ENCODE assay signal across 22 mouse cellular contexts in the genomic region with DNA sequence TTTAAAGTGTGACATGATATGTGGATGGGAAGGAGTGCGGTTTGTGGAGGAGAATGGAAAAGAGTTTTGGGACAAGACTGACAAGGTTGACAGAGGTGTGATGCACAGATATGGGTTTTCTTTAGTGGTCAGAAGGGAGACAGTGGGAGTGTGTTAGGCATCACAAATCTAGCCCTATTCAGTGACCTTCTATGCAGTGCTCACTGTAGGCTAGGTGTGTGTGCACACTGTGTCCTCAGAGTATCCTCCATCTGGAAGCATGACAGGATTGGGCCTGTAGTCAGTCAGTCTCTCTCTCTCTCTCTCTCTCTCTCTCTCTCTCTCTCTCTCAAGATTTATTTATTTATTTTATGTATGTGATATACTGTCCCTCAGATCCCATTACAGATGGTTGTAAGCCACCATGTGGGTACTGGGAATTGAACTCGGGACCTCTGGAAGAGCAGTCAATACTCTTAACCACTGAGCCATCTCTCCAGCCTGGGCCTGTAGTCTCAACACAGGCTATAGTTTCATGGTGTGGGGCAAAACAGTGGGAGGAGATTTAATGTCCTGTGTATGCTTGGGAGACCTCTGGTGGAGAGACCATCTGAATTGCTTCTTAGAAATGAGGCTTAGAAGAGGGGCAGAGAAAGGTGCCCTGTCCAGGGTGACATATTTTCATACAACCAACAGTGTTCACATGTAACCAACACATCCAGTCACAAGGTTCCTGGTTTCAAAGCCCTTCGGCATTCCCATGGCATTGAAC.
DNase-seq lines count a peak whose midpoint lies in the region; ATAC-seq and TF ChIP-seq lines count a peak whose summit lies in the region.
"Had no signal": no experiment of that assay in that cellular context is flagged by ENCODE, and none has a peak within 500 bp of the region (broad histone marks: within the 10 kb centered on the region; RNA-seq: fewer than 3 reads in every experiment).

No protein-coding gene starts in this region.

- no peak overlapping the region for H3K4me3 ChIP-seq in heart, embryonic 16.5 days (ENCODE audit: low read length)
- H3K4me3 ChIP-seq in heart, embryonic 10.5 days: no peak overlapping the region
- no peak overlapping the region for H3K4me3 ChIP-seq in layer of hippocampus, adult 2 months
- H3K4me3 ChIP-seq: forebrain, embryonic 13.5 days; heart, embryonic 15.5 days; hindbrain, embryonic 13.5 days; intestine, embryonic 15.5 days; liver, embryonic 13.5 days; midbrain, embryonic 10.5 days; myocyte had no signal

- 0 out of 2 replicates have a peak, but pooled peaks cover 3% of the 10 kb centered on the region for H3K36me3 ChIP-seq in heart, embryonic 16.5 days (ENCODE audit: control insufficient read depth, insufficient read depth)
- no peaks in the 10 kb centered on the region for H3K36me3 ChIP-seq in heart, embryonic 10.5 days
- H3K36me3 ChIP-seq: heart, embryonic 15.5 days; hindbrain, embryonic 13.5 days; intestine, embryonic 15.5 days; liver, embryonic 13.5 days; midbrain, embryonic 10.5 days had no signal

- no peak for DNase-seq in heart, embryonic 10.5 days (ENCODE audit: low spot score)
- no peak for DNase-seq in layer of hippocampus, adult 2 months (ENCODE audit: low spot score in 2 of 2)
- no peak for DNase-seq in layer of hippocampus, adult 11-12 months (ENCODE audit: low spot score)
- DNase-seq in 416B (ENCODE audit: low read depth): peak; percentile 29
- peak; percentile 33 for DNase-seq in adipocyte (ENCODE audit: low spot score)
- no peak for DNase-seq in spleen, postnatal 36 days (ENCODE audit: low spot score in 2 of 2)
- no peak for DNase-seq in spleen, postnatal 4 days (ENCODE audit: low spot score in 2 of 2)
- DNase-seq: adrenal gland, adult 8-10 months; cerebellum, adult 11 months; cerebellum, postnatal 14 days; embryo, embryonic 11 days; liver, embryonic 13.5 days; lung, postnatal 14 days; retina, postnatal 1 day; thymus, adult 2 months had no signal

- no peak overlapping the region for H3K27ac ChIP-seq in heart, embryonic 16.5 days (ENCODE audit: low read length)
- H3K27ac ChIP-seq in heart, embryonic 10.5 days: no peak overlapping the region
- no peak overlapping the region for H3K27ac ChIP-seq in layer of hippocampus, adult 2 months
- H3K27ac ChIP-seq: forebrain, embryonic 13.5 days; heart, embryonic 15.5 days; hindbrain, embryonic 13.5 days; intestine, embryonic 15.5 days; liver, embryonic 13.5 days; midbrain, embryonic 10.5 days had no signal

- peaks cover 8% of the 10 kb centered on the region for H3K4me1 ChIP-seq in heart, embryonic 16.5 days (ENCODE audit: control insufficient read depth, insufficient read depth, low read length)
- H3K4me1 ChIP-seq in heart, embryonic 10.5 days: peaks cover 28% of the 10 kb centered on the region
- H3K4me1 ChIP-seq: hindbrain, embryonic 13.5 days; intestine, embryonic 15.5 days; liver, embryonic 13.5 days; midbrain, embryonic 10.5 days had no signal

- no peak overlapping the region for H3K4me2 ChIP-seq in heart, embryonic 16.5 days (ENCODE audit: low read depth, low read length)
- H3K4me2 ChIP-seq: forebrain, embryonic 13.5 days; heart, embryonic 15.5 days; hindbrain, embryonic 13.5 days; intestine, embryonic 15.5 days; liver, embryonic 13.5 days had no signal

- H3K9me3 ChIP-seq in heart, embryonic 16.5 days (replicated peaks; ENCODE audit: control insufficient read depth, low read length): no peaks in the 10 kb centered on the region
- no peaks in the 10 kb centered on the region for H3K9me3 ChIP-seq in heart, embryonic 10.5 days
- H3K9me3 ChIP-seq: forebrain, embryonic 13.5 days; heart, embryonic 15.5 days; hindbrain, embryonic 13.5 days; intestine, embryonic 15.5 days; liver, embryonic 13.5 days; midbrain, embryonic 10.5 days had no signal

- H3K9ac ChIP-seq in heart, embryonic 16.5 days (ENCODE audit: low read length): no peak overlapping the region
- H3K9ac ChIP-seq: forebrain, embryonic 13.5 days; heart, embryonic 15.5 days; hindbrain, embryonic 13.5 days; intestine, embryonic 15.5 days; liver, embryonic 13.5 days had no signal

- 0 out of 2 replicates have a peak, but pooled peaks have one; percentile 25 for ATAC-seq in heart, embryonic 16.5 days (replicated peaks; ENCODE audit: extremely low read depth, insufficient read depth, low FRiP score)
- ATAC-seq: forebrain, embryonic 13.5 days; intestine, embryonic 15.5 days had no signal

- peak; percentile 33 for TF ChIP-seq CTCF in layer of hippocampus, adult 2 months (conservative IDR thresholded peaks at IDR 0.05)

- WGBS in heart, embryonic 16.5 days: 80% methylated on average over 3 of the region's 3 CpGs
- WGBS in heart, embryonic 10.5 days: 90% methylated on average over 3 of the region's 3 CpGs

- no peaks in the 10 kb centered on the region for H3K27me3 ChIP-seq in heart, embryonic 16.5 days (ENCODE audit: control insufficient read depth, insufficient read depth, low read length)
- H3K27me3 ChIP-seq in heart, embryonic 10.5 days (ENCODE audit: insufficient read depth, poor library complexity, severe bottlenecking): no peaks in the 10 kb centered on the region
- H3K27me3 ChIP-seq: heart, embryonic 15.5 days; hindbrain, embryonic 13.5 days; intestine, embryonic 15.5 days; liver, embryonic 13.5 days had no signal

Comparison
In these comparisons a context has a peak if more than half of its experiments do, and no peak if none do; other contexts are left out.
1. DNase-seq: peak in 416B (single experiment) and adipocyte (single experiment); none in heart, embryonic 10.5 days (single experiment), layer of hippocampus, adult 2 months (0 of 2), layer of hippocampus, adult 11-12 months (single experiment), spleen, postnatal 36 days (0 of 2) and spleen, postnatal 4 days (0 of 2).